Mouse (Mus musculus): ENCODE measurements around the gene Slc36a3.

Gene Slc36a3

DNA sequence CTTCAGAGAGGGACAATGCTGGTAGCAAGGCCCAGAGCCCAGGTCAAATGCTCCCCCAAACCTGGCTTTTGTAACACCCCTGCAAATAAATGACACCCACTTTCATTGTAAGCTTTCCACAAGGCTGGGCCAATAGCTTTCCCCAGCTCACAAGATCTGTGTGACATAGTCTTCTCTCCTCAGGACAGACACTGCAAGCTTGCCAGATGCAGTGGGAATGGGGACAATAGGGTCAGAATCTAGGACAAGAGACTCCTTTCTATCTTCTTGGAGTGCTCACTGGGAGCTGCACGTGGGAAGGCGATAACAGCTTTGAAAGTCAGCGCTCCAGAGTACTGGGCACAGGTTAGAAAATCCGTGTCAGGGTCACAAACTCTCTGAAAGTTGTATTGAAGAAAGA lies 72.3 kb downstream of the Slc36a3 start:
- in situ Hi-C loops (cut with MboI; ENCODE audit: unreplicated experiment in 2 of 2) = no loop called here

GRCm38 (mm10) chr11:55078502-55078901 lies 73.0 kb downstream of the Slc36a3 start:
- in situ Hi-C loops (cut with MboI; ENCODE audit: unreplicated experiment in 2 of 2) = no loop called here

GRCm38 (mm10) chr11:55077331-55078231 lies 73.9 kb downstream of the Slc36a3 start, which contains the start of gene Ccdc69:
Ccdc69 (minus strand) TSS chr11:55078131.
- in situ Hi-C loops (cut with MboI; ENCODE audit: unreplicated experiment in 2 of 2) = no loop called here

DNA sequence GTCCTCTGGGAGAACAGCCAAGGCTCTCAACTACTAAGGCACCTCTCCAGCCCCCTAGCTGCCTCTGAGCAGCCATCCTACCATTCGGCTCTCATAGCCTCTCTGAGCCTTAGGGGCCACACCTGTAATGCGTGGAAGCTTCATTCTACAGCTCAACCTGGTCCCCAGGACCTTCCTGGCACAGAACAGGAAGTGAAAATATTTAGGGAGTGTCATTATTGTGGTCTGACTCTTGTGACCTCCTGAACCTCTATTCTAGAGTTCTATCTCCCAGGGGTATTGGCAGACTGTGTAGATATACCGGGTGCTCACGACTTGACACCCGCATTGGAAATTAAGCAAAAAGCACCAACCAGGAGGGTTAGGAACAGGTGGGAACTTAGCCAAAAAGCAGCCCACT lies 75.3 kb downstream of the Slc36a3 start:
- in situ Hi-C loops (cut with MboI; ENCODE audit: unreplicated experiment in 2 of 2) = no loop called here

DNA sequence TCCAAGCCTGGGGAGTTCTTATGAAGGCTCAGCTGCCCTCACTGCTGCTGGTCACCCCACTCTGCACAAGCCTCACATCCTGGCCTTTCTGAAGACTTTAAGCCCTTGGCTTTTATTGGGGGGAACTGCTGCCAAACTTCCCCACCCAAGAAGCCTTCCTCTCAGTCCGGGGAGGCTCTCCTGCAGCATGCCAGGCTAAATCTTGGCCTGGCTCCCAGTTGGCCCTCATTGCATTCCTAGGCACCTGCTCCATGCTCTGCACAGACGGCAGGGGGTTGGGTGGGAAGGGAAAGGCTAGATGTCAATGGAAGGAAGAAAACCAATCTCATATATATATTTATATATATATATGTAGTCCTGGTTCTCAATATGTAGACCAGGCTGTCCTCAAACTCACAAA lies 75.9 kb downstream of the Slc36a3 start:
- in situ Hi-C loops (cut with MboI; ENCODE audit: unreplicated experiment in 2 of 2) = no loop called here
